Mouse (Mus musculus): ENCODE measurements at regions not wholly inside any gene's neighbourhood (a gene's known extent, or its start where the extent isn't known, plus 50 kb on each side); places are given as distances from the start of the nearest gene placed in this dataset.

- TF ChIP-seq USF1 (IDR thresholded peaks at IDR 0.05; ENCODE audit: low read depth, low read length) (no peak), SMC3 (IDR thresholded peaks at IDR 0.05; ENCODE audit: low read depth, low read length) (no peak), MAFK (IDR thresholded peaks at IDR 0.05; ENCODE audit: borderline replicate concordance, low read depth, low read length) (no peak), POLR2A (IDR thresholded peaks at IDR 0.05; ENCODE audit: control insufficient read depth in 1 of 2, insufficient read depth in 1 of 2, low read depth in 1 of 2, low read length in 2 of 2, poor library complexity in 1 of 2) (no peak), EP300 (IDR thresholded peaks at IDR 0.05; ENCODE audit: low read depth in 1 of 2, low read length in 2 of 2) (no peak), MAZ (IDR thresholded peaks at IDR 0.05; ENCODE audit: low read depth, low read length) (no peak)
Observed at GRCm38 (mm10) chr12:118701838-118702237, 144.3 kb upstream of the Sp8 start.
